Mouse (Mus musculus): ENCODE data around the gene Rbms2.
"Not testable (repeated sequence)": the region's sequence is repeated elsewhere in the genome, so short reads cannot be mapped to it uniquely, and the experiment has no call there.

The Rbms2 gene

GRCm38 (mm10) chr10:128193113-128193512 is 13.0 kb upstream of the Rbms2 start:
- DNase-seq (ENCODE audit: low read depth, low spot score) = no peak

DNA sequence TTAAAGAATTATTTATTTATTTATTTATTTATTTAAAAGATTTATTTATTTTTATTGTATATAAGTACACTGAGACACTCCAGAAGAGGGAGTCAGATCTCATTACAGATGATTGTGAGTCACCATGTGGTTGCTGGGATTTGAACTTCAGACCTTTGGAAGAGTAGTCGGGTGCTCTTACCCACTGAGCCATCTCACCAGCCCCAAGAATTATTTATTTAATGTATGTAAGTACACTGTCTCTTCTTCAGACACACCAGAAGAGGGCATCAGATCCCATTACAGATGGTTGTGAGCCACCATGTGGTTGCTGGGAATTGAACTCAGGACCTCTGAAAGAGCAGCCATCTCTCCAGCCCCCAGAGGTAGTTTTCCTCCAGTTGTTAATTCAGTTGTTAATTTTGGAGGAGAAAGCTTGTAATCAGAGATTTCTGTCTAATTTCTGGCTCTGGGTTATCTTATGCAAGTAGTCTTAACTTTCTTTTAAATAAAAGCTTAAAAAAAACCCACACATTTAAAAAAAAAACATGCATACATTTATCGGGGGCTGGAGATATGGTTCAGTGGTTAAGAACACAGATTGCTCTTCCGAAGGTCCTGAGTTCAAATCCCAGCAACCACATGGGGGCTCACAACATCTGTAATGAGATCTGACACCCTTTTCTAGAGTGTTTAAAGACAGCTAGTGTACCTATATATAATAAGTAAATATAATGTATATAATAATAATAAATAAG is 12.1 kb upstream of the Rbms2 start:
- DNase-seq (ENCODE audit: low read depth, low spot score) = not testable (repeated sequence)

- DNase-seq (ENCODE audit: low read depth, low spot score) = no peak
These were observed 11.4 kb upstream of the Rbms2 start for GRCm38 (mm10) chr10:128191472-128191871.

DNA sequence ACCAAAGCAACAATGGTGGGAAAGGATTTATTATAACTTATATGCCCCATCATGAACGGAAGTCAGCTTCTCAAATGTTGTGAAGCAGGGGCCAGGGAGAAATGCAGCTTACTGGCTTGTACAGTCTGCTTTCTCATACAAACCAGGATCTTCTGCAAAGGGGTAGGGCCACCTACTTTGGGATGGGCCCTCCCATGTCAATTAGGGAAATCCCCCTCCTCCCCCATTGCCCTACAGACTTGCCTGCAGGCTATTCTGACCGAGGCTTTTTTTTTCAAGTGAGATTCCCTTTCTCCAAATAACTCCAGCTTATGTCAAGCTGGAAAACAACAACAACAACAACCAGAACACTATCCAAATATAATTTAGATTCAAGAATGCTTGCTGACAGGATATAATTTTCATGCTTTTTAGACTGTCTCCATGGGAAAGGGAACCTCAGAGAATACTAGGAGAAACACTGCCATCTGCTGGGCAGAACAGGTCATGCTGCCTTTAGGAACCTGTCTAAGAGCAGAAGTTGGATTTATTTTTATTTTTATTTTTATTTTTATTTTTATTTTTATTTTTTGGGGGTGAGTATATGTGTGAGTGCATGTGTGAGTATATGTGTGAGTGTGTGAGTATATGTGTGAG is 8.3 kb upstream of the Rbms2 start:
- DNase-seq (ENCODE audit: low read depth, low spot score) = peak; percentile 92

DNA sequence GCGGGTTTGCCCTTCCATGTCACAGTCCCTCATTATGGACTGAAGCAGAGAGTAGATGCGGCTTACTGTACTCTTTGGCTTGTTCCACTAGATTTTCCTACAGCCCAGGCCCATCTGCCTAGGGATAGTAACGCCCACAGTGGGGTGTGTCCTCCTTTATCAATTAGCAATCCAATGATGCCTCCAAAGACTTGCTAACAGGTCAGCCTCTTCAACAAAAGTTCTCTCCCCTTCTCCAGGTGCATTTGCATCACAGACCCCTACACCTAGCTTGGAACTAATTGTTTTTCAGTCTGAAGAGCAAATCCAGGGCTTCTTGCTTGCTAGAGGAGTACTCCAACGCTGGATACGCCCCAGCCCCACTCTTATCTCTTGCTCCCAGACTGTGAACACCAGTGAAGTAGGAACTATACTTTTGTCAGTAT is 7.1 kb upstream of the Rbms2 start:
- no peak for DNase-seq (ENCODE audit: low read depth, low spot score)

DNA sequence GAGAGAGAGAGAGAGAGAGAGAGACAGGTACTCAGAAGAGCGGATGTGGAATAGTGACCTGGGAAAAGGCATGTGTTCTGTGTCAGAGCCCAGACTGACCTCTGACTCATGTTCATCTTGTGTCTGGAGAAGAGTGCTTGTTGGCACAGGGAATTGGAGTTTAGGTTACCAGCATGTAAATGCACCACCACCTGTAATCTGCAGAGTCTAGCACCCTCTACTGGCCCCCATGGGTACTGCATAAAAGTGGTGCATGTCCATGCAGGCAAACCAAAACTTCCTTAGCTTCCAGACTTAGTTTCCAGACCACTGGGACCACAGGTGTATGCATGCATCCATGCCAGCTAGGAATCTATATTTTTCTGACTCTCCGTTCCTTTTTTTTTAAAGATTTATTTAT is 5.9 kb upstream of the Rbms2 start:
- DNase-seq (ENCODE audit: low read depth, low spot score) = peak; percentile 93

GRCm38 (mm10) chr10:128185277-128185940 is 5.3 kb upstream of the Rbms2 start:
- no peak for DNase-seq (ENCODE audit: low read depth, low spot score)

GRCm38 (mm10) chr10:128184296-128184695 is 4.2 kb upstream of the Rbms2 start:
- DNase-seq (ENCODE audit: low read depth, low spot score) = no peak

DNA sequence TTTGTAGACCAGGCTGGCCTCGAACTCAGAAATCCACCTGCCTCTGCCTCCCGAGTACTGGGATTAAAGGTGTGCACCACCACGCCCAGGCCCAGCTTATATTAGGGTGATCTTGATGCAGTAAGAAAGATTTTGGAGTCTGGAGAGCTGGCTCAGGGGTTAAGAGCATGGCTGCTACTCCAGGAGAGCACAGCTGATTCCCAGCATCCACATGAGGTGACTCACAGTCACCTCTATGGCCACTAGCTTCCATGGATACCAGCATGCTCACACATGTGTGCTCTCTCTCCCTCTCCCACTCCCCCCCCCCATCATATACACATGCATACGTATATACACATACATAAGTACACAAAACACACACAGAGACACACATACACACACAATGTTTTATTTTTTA is 2.8 kb downstream of the Rbms2 start:
- no peak for DNase-seq (ENCODE audit: low read depth, low spot score)

DNA sequence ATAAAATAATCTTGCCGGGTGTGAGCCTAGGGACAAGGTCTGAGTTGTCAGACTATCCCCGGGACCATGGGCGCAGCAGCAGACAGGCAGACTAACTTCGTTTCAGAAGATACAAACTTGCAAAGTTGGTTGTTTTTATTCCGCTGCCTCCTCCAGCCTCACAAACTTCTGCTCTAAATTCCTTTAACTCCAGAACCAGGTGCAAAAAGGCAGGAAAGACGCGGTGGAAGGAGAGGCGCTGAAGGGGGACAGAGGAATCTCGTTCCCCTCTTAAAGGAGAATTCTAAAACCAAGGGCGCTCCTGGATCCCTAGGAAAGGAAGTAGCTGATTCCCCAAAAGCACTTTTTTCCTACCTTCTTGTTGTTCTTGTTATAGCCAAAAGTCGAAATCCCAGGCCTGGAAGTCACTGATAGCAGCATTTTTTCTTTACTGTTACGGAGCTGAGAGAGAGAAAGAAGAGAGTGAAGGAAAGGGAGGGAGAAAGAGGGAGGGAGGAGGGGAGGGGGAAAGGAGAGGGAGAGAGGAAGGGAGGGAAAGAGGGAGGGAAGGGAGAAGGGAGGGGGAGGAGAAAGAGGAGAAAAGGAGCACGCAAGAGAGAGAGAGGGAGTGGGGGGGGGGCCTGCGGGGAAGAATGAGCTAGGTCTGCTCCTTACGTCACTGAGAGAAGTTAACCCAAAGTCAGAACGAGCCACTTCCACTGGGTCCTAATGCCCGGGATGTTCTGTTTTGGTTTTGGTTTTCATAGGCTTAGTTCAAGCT is 3.9 kb downstream of the Rbms2 start:
- DNase-seq (ENCODE audit: low read depth, low spot score) = peak; percentile 96

- DNase-seq (ENCODE audit: low read depth, low spot score) = no peak
These were observed 4.8 kb downstream of the Rbms2 start for GRCm38 (mm10) chr10:128175302-128175701.

- not testable (repeated sequence) for DNase-seq (ENCODE audit: low read depth, low spot score)
These were observed 8.7 kb downstream of the Rbms2 start for GRCm38 (mm10) chr10:128171348-128171747.

DNA sequence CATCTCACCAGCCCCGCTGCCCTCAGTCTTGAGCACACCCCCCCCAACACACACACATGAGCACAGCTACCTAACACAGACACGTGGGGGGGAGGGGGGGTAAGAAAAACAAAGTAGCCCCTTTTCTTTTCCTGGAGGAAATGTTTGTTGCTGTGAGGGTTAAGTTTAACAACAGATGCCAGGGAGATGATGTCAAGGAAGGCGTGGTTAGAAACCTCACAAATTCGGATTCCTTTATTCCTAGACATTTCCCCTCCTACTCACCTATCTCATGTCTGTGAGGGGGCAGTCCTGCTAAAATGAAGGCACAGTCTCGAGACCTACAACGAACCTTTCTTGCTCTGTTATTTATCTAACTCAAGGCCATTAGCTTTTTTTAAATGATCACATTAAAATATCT is 13.0 kb downstream of the Rbms2 start:
- DNase-seq (ENCODE audit: low read depth, low spot score) = no peak

DNA sequence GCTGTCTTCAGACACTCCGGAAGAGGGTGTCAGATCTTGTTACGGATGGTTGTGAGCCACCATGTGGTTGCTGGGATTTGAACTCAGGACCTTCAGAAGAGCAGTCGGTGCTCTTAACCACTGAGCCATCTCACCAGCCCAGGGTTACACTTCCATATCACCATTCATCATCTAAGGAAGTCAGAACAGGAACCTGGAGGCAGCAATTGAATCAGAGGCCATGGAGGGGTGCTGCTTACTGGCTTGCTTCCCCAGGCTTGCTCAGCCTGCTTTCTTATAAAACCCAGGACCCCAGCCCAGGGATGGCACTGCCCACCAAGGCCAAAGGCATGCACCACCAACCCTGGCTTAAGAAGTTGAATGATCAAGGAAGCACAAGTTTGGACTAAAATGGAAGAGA is 14.4 kb downstream of the Rbms2 start:
- not testable (repeated sequence) for DNase-seq (ENCODE audit: low read depth, low spot score)

DNA sequence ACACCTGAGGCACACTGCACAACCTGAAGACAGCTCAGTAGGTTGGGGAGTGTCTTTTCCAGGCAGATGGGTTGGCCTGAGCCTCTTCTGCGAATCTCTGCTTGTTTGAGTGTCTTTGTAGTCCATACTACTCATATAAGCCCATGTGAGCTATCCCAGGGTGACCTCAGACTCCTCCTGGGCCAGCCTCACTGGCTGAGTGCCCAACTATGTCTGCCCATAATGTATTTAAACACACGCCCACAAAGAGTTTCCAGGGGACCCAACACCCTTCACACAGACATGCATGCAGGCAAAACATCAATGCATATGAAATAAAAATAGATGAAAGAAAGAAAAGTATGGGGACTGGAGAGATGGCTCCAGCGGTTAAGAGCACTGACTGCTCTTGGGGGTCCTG is 26.1 kb downstream of the Rbms2 start:
- DNase-seq (ENCODE audit: low read depth, low spot score) = no peak

DNA sequence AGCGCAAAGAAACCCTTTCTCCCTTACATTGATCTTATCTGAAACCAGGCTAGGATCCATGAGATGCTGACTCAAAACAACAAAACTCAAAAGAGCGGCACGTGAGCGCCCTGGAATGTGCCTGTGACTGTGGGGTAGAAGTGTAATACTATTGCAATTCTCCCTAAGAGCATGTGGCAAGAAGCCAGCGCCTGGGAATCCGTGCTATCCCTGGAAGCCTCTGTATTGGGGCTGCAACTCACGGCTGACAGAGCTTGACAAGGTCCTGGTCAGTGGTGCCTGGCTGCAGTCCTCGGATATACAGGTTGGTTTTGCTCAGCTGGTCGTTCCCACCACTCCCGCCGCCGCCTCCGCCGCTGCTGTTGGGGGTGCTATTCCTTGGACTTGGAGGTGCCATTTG is 29.2 kb downstream of the Rbms2 start:
- no peak for DNase-seq (ENCODE audit: low read depth, low spot score)

GRCm38 (mm10) chr10:128149592-128149991 is 30.5 kb downstream of the Rbms2 start:
- peak; percentile 31 for DNase-seq (ENCODE audit: low read depth, low spot score)

GRCm38 (mm10) chr10:128148789-128149365 is 31.2 kb downstream of the Rbms2 start:
- no peak for DNase-seq (ENCODE audit: low read depth, low spot score)

- no peak for DNase-seq (ENCODE audit: low read depth, low spot score)
These were observed 35.1 kb downstream of the Rbms2 start for GRCm38 (mm10) chr10:128144961-128145360.

DNA sequence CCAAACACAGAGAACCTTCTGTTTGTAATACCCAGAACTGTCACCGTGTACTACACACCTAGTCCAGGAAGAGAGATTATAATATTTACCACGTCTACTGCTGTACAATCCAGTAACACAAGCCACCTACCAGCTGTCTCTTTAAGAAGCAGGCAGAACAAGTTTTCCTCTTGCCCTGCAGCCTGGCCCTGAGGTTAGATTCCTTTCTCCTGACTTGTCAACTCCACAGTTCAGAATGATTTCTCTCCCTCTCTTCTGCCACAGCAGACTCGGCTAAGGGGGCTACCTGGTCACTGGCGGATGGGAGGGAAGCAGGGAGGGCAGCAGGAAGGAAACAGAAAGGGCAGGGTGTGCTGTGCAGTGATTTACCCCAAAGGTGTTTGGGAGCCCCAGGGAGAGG is 36.4 kb downstream of the Rbms2 start:
- DNase-seq (ENCODE audit: low read depth, low spot score) = no peak

- DNase-seq (ENCODE audit: low read depth, low spot score) = peak; percentile 44
These were observed 37.9 kb downstream of the Rbms2 start for GRCm38 (mm10) chr10:128142165-128142564.
